Mouse (Mus musculus): Measurements from ENCODE around the gene Gphb5.

GRCm38 (mm10) chr12:75428719-75429118 lies 12.1 kb upstream of the Gphb5 start:
- no peak for TF ChIP-seq CTCF (IDR thresholded peaks at IDR 0.05; ENCODE audit: control insufficient read depth, insufficient read depth, insufficient replicate concordance, low read depth, low read length)
- TF ChIP-seq POLR2A (IDR thresholded peaks at IDR 0.05; ENCODE audit: control insufficient read depth, low read depth, low read length): no peak

All from testis, adult 2 months (tissue).